Mouse (Mus musculus) midbrain, embryonic 11.5 days (tissue): Measurements from ENCODE around the gene Glipr1. TPM values are rescaled to one million over a fixed set of nuclear protein-coding genes. Genes with fewer than 3 reads are reported as not detected.
"Not testable (repeated sequence)": the region's sequence is repeated elsewhere in the genome, so short reads cannot be mapped to it uniquely, and the experiment has no call there.

Experiments used
- ATAC-seq: fragments of 200-750 bp; cut with Nextera tagmentation; 2 replicates; pipeline ENCODE4 v1.8.0; 2017; ENCODE audit warnings: moderate TSS enrichment, moderate library complexity; ENCODE audit not compliant: low FRiP score
- DNase-seq: peaks from one replicate; pipeline ENCODE4 v3.0.0; 2015; ENCODE audit warnings: low spot score; ENCODE audit errors: missing footprints
- H3K27ac ChIP-seq: fragments of 300-500 bp; sonication (generic); 2 replicates; pipeline ENCODE4 v1.5.1; 2014; ENCODE audit warnings: low read depth, low read length
- H3K27me3 ChIP-seq: fragments of 300-500 bp; sonication (generic); 2 replicates; pipeline ENCODE4 v1.6.1; 2014; ENCODE audit warnings: mild to moderate bottlenecking, low read length, moderate library complexity, mixed read lengths; ENCODE audit not compliant: control insufficient read depth, insufficient read depth
- H3K36me3 ChIP-seq: fragments of 300-500 bp; sonication (generic); 2 replicates; pipeline ENCODE4 v1.6.1; 2014; ENCODE audit warnings: mild to moderate bottlenecking, low read length, moderate library complexity, mixed read lengths; ENCODE audit not compliant: control insufficient read depth, insufficient read depth
- H3K4me1 ChIP-seq: fragments of 300-500 bp; sonication (generic); 2 replicates; pipeline ENCODE4 v1.6.1; 2014; ENCODE audit warnings: low read length; ENCODE audit not compliant: control insufficient read depth, insufficient read depth
- H3K4me2 ChIP-seq: fragments of 300-500 bp; sonication (generic); 2 replicates; pipeline ENCODE4 v1.6.1; 2014; ENCODE audit warnings: mild to moderate bottlenecking, moderate library complexity
- H3K4me3 ChIP-seq: fragments of 300-500 bp; sonication (generic); 2 replicates; pipeline ENCODE4 v1.5.1; 2014; ENCODE audit warnings: low read depth, low read length
- H3K9ac ChIP-seq: fragments of 300-500 bp; sonication (generic); 2 replicates; pipeline ENCODE4 v1.6.1; 2014; ENCODE audit warnings: low read length
- H3K9me3 ChIP-seq: fragments of 300-500 bp; sonication (generic); 2 replicates; pipeline ENCODE4 v1.6.1; 2016; ENCODE audit warnings: low read length; ENCODE audit not compliant: control insufficient read depth
- WGBS: fragments of 180-500 bp; shearing (Covaris S2); extraction: QIAGEN DNeasy Blood & Tissue Kit; methylation state at CpG from one replicate; pipeline ENCODE4 v1.1.7; 2014; 5-methylcytosine and 5-hydroxymethylcytosine counted together
- polyA plus RNA-seq: library from polyadenylated mRNA; unstranded; fragments of >200 nt; fragmentation: Nextera tagmentation; extraction: Ambion mirVana; gene quantifications from 2 replicates; pipeline ENCODE4 v1.2.1, GENCODE M21; 2014

The Glipr1 gene
- 0.49 and 0.57 TPM in 2 replicates for polyA plus RNA-seq

DNA sequence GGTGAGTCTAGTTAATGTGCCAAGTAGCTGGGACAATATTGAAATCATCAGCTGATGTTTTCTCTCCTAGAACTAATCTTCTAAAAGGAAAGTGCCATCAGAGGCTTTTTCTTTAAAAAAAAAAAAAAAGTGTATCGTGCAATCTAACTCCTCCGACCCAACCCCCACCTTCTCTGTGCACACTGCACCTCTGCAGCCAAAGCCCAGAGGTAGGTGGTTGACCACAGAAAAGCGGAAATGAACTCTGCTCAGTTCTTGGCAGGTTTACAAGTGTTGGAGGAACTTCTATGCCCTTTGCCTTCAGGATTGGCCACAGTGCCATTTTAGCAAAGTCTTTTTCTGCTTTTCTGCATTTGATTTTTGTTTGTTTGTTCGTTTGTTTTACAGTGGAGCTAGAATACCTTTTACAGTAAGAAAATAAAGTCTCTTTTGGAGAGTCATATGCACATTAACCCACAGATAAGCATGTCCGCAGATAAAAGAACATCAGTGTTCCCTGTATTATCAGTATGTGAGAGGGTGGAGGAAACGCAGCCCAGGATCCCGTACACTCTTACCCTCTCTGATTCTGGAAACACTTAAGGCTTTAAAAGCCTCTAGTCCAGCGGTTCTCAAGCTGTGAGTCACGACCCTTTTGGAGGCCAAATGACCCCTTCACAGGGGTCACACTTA lies at the start of gene Glipr1:
Gene Glipr1 (minus strand): TSS at position 88 of the 672 bp plus-strand sequence.
- ATAC-seq (no peak), DNase-seq (no peak)
- no peaks in the 10 kb centered on the region for H3K36me3 ChIP-seq
- H3K27me3 ChIP-seq = no peaks in the 10 kb centered on the region
- H3K4me2 ChIP-seq = no peak within 1 kb of the TSS
- WGBS = 77% methylated on average over 9 of the region's 9 CpGs
- no peaks in the 10 kb centered on the region for H3K9me3 ChIP-seq
- H3K27ac ChIP-seq = no peak within 1 kb of the TSS
- no peaks in the 10 kb centered on the region for H3K4me1 ChIP-seq
- H3K9ac ChIP-seq = no peak within 1 kb of the TSS
- no peak within 1 kb of the TSS for H3K4me3 ChIP-seq

DNA sequence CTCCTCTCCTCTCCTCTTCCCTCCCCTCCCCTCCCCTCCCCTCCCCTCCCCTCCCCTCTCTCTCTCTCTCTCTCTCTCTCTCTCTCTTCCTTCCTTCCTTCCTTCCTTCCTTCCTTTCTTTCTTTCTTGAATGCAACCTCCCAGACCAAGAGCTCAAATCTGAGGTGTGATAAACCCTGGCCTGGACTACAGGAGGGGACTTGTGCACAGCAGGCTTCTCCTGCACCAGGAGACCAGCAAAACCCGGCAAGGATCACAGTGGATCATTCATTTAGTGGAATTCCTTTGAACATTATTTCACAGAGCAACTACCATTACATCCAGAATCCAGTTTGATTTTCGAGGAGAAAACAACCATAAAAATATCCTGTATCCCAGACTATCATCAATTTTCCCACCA lies 49.5 kb upstream of the Glipr1 start:
- H3K4me2 ChIP-seq, H3K9me3 ChIP-seq, DNase-seq, H3K4me1 ChIP-seq, H3K27me3 ChIP-seq, H3K9ac ChIP-seq, H3K27ac ChIP-seq, H3K36me3 ChIP-seq, H3K4me3 ChIP-seq: not testable (repeated sequence)
- 0 out of 2 replicates have a peak, but pooled peaks have one; percentile 48 for ATAC-seq
- WGBS = 72% methylated on average over 2 of the region's 2 CpGs

DNA sequence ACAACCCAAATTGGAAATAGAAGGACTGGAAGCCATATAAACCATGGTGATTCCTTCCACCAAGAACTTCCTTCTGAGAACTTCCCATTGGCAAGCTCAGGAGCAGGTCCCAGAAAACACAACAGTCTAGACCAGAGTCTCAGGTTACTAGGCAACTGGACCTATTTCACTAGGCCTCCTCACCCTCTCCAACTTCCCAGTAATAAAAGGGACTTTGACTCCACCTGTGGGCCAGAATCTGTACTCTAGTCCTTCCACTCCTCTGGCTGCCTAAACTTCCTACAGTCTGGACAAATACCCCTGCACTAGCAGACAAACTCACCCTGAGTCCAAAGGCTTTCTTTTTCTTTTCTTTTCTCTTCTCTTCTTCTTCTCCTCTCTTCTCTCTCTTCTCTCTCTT lies 48.8 kb upstream of the Glipr1 start:
- no peaks in the 10 kb centered on the region for H3K4me1 ChIP-seq
- no peaks in the 10 kb centered on the region for H3K36me3 ChIP-seq
- H3K27ac ChIP-seq = no peak overlapping the region
- H3K27me3 ChIP-seq = no peaks in the 10 kb centered on the region
- H3K9me3 ChIP-seq = no peaks in the 10 kb centered on the region
- H3K4me3 ChIP-seq = no peak overlapping the region
- H3K4me2 ChIP-seq = no peak overlapping the region
- H3K9ac ChIP-seq = no peak overlapping the region
- DNase-seq = no peak
- ATAC-seq = no peak

DNA sequence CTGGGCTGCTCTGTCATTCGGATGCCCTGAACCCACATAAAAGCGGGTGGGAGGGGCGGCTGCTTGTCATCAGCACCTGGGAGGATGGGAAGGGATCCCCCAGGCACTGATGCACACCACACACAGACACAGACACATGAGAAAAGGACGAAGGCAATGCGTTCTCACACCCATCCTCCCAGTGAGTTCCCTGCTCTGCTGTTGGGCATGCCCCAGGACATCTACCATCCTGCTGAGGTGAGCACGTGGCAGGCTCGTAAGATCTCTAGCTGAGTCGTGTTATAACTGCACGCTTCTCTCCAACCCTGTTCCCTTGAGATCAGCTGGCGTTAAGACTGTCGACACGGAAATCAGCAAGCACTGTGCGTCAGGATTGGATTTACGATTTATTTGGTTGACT lies 41.9 kb upstream of the Glipr1 start:
- not testable (repeated sequence) for H3K4me2 ChIP-seq, H3K9ac ChIP-seq

DNA sequence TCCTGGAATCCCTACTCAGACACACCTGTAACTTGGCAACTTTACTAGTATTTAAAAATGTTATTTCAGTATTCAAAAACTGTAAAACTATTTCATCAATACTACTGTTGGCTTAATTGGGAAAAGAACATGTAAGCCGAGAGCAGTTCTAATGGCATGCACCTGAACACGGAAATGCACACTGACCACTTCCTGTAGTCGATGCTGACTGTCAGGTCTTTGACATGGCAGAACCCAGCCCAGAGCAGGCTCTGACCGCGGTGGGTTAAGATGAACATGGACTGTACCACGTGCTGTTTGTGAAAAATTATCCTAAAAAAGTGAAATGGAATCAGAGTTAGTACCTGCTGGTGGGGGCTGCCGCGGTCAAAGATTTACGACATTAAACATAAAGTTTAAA lies 41.1 kb upstream of the Glipr1 start:
- not testable (repeated sequence) for H3K4me3 ChIP-seq, DNase-seq, H3K9me3 ChIP-seq, H3K27me3 ChIP-seq, ATAC-seq, H3K4me1 ChIP-seq, H3K27ac ChIP-seq, H3K9ac ChIP-seq, H3K4me2 ChIP-seq, H3K36me3 ChIP-seq
- 83% methylated on average over 9 of the region's 9 CpGs for WGBS

More for the DNA sequence above, 41.9 kb upstream of the Glipr1 start:
- not testable (repeated sequence) for ATAC-seq, H3K27ac ChIP-seq, H3K36me3 ChIP-seq, H3K9me3 ChIP-seq, H3K4me1 ChIP-seq, H3K27me3 ChIP-seq, H3K4me3 ChIP-seq, DNase-seq
- 66% methylated on average over 14 of the region's 14 CpGs for WGBS

DNA sequence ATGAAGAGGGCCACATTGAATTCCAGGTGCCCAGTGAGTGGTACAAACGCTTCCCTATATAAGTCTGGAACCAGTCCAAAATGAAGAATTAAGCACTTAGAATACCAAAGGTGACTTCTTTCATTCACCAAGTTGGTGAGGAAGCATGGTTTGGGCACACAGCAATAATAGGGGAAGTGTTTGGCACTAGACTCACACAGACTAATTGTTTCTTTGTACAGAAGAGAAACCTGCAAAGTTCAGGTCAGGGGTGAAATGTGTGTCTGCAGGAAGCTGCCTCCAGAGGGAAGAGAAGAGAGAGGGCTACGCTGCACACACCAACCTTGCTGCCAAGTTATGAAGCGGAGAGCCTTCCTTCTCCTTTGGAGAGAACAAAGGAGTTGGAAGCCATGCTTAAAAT lies 26.3 kb upstream of the Glipr1 start:
- H3K4me2 ChIP-seq, H3K27me3 ChIP-seq, H3K4me3 ChIP-seq, H3K36me3 ChIP-seq, H3K9me3 ChIP-seq, DNase-seq, H3K27ac ChIP-seq, H3K4me1 ChIP-seq, ATAC-seq, H3K9ac ChIP-seq: not testable (repeated sequence)
- WGBS = 69% methylated on average over 3 of the region's 3 CpGs

DNA sequence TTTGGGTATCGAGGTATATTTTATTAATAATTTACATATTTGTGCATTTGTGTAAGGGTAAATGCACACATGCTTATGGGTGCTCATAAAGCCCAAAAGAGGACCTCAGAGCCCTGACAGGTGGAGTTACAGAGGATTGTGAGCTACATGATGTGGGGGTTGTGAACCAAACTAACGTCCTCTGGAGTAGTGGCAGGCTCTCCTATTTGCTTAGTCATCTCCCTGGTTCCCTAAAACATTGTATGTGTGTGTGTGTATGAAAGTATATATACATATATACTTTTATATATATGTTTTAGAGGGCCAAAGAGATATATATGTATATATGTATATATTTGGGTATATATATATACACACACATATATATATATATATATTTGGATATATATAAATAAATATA lies 21.2 kb upstream of the Glipr1 start:
- H3K4me3 ChIP-seq = no peak overlapping the region

DNA sequence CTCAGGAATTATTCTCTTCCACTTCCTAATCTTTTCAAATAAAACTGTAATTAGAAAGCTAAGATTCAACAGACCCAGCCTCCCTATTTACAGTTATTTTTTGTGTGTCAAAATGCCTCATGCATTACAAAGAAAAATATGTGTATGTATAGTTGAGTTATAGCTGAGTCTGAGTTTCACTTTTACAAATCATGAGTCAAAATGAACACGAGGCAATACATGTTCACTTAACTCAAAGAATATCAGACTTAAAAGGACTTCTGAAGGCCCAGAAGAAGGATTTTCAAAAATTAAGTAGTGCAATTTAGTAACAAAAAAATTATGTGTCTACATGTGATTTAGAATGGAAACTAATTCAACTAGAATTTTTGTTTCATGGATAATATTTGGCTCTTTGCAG lies 7.1 kb upstream of the Glipr1 start:
- WGBS = 79% methylated on average over 1 of the region's 1 CpGs
- not testable (repeated sequence) for ATAC-seq

More for the DNA sequence above, 21.2 kb upstream of the Glipr1 start:
- Histone ChIP-seq H3K4me1 (no peaks in the 10 kb centered on the region), H3K9ac (no peak overlapping the region), H3K27me3 (no peaks in the 10 kb centered on the region), H3K9me3 (no peaks in the 10 kb centered on the region), H3K4me2 (no peak overlapping the region), H3K36me3 (no peaks in the 10 kb centered on the region), H3K27ac (no peak overlapping the region)
- DNase-seq (no peak), ATAC-seq (no peak)
- WGBS = 76% methylated on average over 2 of the region's 2 CpGs

DNA sequence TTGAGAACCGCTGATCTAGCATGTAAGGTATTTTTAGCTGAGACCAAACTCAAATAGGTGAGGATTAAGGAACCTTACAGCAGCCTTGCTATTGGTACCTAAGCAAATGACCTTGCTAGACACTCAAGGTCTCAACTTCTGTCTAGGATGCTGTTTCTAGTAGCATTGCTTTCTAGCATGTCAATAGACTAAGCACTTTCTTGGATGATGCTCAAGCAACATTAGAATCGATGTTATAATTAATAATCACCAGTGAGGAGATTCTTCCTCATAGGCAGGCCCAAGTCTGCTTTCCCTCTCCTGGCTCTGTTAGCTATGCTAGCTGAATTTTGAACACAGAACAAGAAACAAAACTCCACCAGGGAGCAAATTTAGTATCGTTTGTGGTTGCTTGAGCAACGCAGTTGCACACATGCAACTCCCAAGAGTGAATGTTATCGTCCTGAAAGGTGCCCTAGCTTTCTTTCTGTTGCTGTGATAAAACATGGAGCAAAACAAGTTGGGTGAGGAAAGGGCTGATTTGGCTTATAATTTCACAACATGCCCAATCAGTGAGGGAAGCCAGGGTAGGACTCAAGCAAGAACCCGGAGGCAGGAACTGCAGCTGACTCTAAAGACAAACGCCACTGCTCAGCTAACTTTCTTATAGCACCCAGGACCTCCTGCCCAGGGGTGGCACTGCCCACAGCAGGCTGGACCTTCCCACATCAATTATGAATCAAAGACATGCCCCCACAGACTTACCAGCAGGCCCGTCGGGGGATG lies 493 bp downstream of the Glipr1 start:
- WGBS = 84% methylated on average over 9 of the region's 9 CpGs
- Histone ChIP-seq H3K4me3 (no peak overlapping the region), H3K4me2 (no peak overlapping the region), H3K27ac (no peak overlapping the region), H3K9ac (no peak overlapping the region), H3K9me3 (no peaks in the 10 kb centered on the region), H3K27me3 (no peaks in the 10 kb centered on the region), H3K4me1 (no peaks in the 10 kb centered on the region), H3K36me3 (no peaks in the 10 kb centered on the region)
- ATAC-seq (no peak), DNase-seq (no peak)

More for the DNA sequence above, 7.1 kb upstream of the Glipr1 start:
- not testable (repeated sequence) for DNase-seq, H3K4me3 ChIP-seq, H3K27me3 ChIP-seq, H3K36me3 ChIP-seq, H3K9me3 ChIP-seq, H3K9ac ChIP-seq, H3K4me2 ChIP-seq, H3K27ac ChIP-seq, H3K4me1 ChIP-seq
